Mouse (Mus musculus): Measurements from ENCODE around the gene Cend1. TPM values are rescaled to one million over a fixed set of nuclear protein-coding genes. Genes with fewer than 3 reads are reported as not detected.

Cend1 gene
- polyA plus RNA-seq, 1 experiment from 2014 or later, result 5.2 TPM

Other genes with a start within 250 kb of the Cend1 start
- 59.5 and 92.1 TPM in 2 replicates for gene Hras, start 235.5 kb downstream of the Cend1 start, polyA plus RNA-seq (2015; fragmentation: Nextera tagmentation; extraction: Ambion mirVana)
- 3.0 and 4.1 TPM in 2 replicates for gene Lrrc56, start 235.3 kb downstream of the Cend1 start, polyA plus RNA-seq (2015; fragmentation: Nextera tagmentation; extraction: Ambion mirVana)
- 0.54 and 0.76 TPM in 2 replicates for gene Lmntd2, start 215.4 kb downstream of the Cend1 start, polyA plus RNA-seq (2015; fragmentation: Nextera tagmentation; extraction: Ambion mirVana)
- gene Rassf7, start 213.6 kb downstream of the Cend1 start, polyA plus RNA-seq (2015; fragmentation: Nextera tagmentation; extraction: Ambion mirVana), result 16.1 and 17.2 TPM in 2 replicates
- gene Phrf1, start 200.7 kb downstream of the Cend1 start, polyA plus RNA-seq (2015; fragmentation: Nextera tagmentation; extraction: Ambion mirVana), result 43.5 and 50.7 TPM in 2 replicates
- 4.7 and 9.1 TPM in 2 replicates for gene Irf7, start 163.0 kb downstream of the Cend1 start, polyA plus RNA-seq (2015; fragmentation: Nextera tagmentation; extraction: Ambion mirVana)
- gene Cdhr5, start 152.7 kb downstream of the Cend1 start, polyA plus RNA-seq (2015; fragmentation: Nextera tagmentation; extraction: Ambion mirVana), result 1.6 TPM in 1 of 2 replicates, not detected in the other
- 2.1 and 2.8 TPM in 2 replicates for gene Sct, start 150.4 kb downstream of the Cend1 start, polyA plus RNA-seq (2015; fragmentation: Nextera tagmentation; extraction: Ambion mirVana)
- 0.05 and 0.13 TPM in 2 replicates for gene Drd4, start 137.5 kb downstream of the Cend1 start, polyA plus RNA-seq (2015; fragmentation: Nextera tagmentation; extraction: Ambion mirVana)
- gene Deaf1, start 101.8 kb downstream of the Cend1 start, polyA plus RNA-seq (2015; fragmentation: Nextera tagmentation; extraction: Ambion mirVana), result 37.6 and 37.7 TPM in 2 replicates
- gene Tmem80, start 101.8 kb downstream of the Cend1 start, polyA plus RNA-seq (2015; fragmentation: Nextera tagmentation; extraction: Ambion mirVana), result 32.2 and 32.5 TPM in 2 replicates
- gene Eps8l2, start 90.6 kb downstream of the Cend1 start, polyA plus RNA-seq (2015; fragmentation: Nextera tagmentation; extraction: Ambion mirVana), result 2.6 and 3.9 TPM in 2 replicates
- 227 and 257 TPM in 2 replicates for gene Taldo1, start 37.3 kb downstream of the Cend1 start, polyA plus RNA-seq (2015; fragmentation: Nextera tagmentation; extraction: Ambion mirVana)
- gene Gatd1, start 15.4 kb downstream of the Cend1 start, polyA plus RNA-seq (2015; fragmentation: Nextera tagmentation; extraction: Ambion mirVana), result 26.6 and 28.0 TPM in 2 replicates
- gene Slc25a22, start 8.4 kb upstream of the Cend1 start, polyA plus RNA-seq (2015; fragmentation: Nextera tagmentation; extraction: Ambion mirVana), result 17.8 and 19.7 TPM in 2 replicates
- gene Pidd1, start 14.5 kb upstream of the Cend1 start, polyA plus RNA-seq (2015; fragmentation: Nextera tagmentation; extraction: Ambion mirVana), result 9.0 and 9.7 TPM in 2 replicates
- 704 and 720 TPM in 2 replicates for gene Rplp2, start 17.9 kb upstream of the Cend1 start, polyA plus RNA-seq (2015; fragmentation: Nextera tagmentation; extraction: Ambion mirVana)
- 73.1 and 78.0 TPM in 2 replicates for gene Pnpla2, start 25.7 kb upstream of the Cend1 start, polyA plus RNA-seq (2015; fragmentation: Nextera tagmentation; extraction: Ambion mirVana)
- gene Cracr2b, start 31.6 kb upstream of the Cend1 start, polyA plus RNA-seq (2015; fragmentation: Nextera tagmentation; extraction: Ambion mirVana), result 24.2 and 26.1 TPM in 2 replicates
- gene Cd151, start 37.9 kb upstream of the Cend1 start, polyA plus RNA-seq (2015; fragmentation: Nextera tagmentation; extraction: Ambion mirVana), result 42.2 and 44.0 TPM in 2 replicates
- 56.7 and 61.5 TPM in 2 replicates for gene Polr2l, start 45.6 kb upstream of the Cend1 start, polyA plus RNA-seq (2015; fragmentation: Nextera tagmentation; extraction: Ambion mirVana)
- 61.0 and 61.5 TPM in 2 replicates for gene Tspan4, start 45.7 kb upstream of the Cend1 start, polyA plus RNA-seq (2015; fragmentation: Nextera tagmentation; extraction: Ambion mirVana)
- gene Chid1, start 110.4 kb upstream of the Cend1 start, polyA plus RNA-seq (2015; fragmentation: Nextera tagmentation; extraction: Ambion mirVana), result 33.3 and 34.2 TPM in 2 replicates
- gene Ap2a2, start 132.7 kb upstream of the Cend1 start, polyA plus RNA-seq (2015; fragmentation: Nextera tagmentation; extraction: Ambion mirVana), result 54.1 and 54.9 TPM in 2 replicates
- 0.14 and 0.18 TPM in 2 replicates for gene Muc6, start 225.8 kb upstream of the Cend1 start, polyA plus RNA-seq (2015; fragmentation: Nextera tagmentation; extraction: Ambion mirVana)

Measured in heart, embryonic 16.5 days (tissue).